Mouse (Mus musculus) lung, postnatal 0 days (tissue): ENCODE measurements around the gene Tgif1.

Experiments
- CTCF ChIP-seq: IDR thresholded peaks from 2 replicates; pipeline ENCODE4 v1.5.1; 2016; ENCODE audit warnings: antibody characterized with exemption, mild to moderate bottlenecking
- EP300 ChIP-seq: IDR thresholded peaks from 2 replicates; pipeline ENCODE4 v1.6.1; 2016; ENCODE audit warnings: antibody characterized with exemption, mild to moderate bottlenecking, control low read depth

GRCm38 (mm10) chr17:70881934-70882333 lies 28.6 kb upstream of the Tgif1 start:
- no peak for TF ChIP-seq CTCF
- no peak for TF ChIP-seq EP300
